Mouse (Mus musculus): ENCODE results near the gene Ap1s3.
"Not testable (repeated sequence)": the region's sequence is repeated elsewhere in the genome, so short reads cannot be mapped to it uniquely, and the experiment has no call there.

Ap1s3 gene

DNA sequence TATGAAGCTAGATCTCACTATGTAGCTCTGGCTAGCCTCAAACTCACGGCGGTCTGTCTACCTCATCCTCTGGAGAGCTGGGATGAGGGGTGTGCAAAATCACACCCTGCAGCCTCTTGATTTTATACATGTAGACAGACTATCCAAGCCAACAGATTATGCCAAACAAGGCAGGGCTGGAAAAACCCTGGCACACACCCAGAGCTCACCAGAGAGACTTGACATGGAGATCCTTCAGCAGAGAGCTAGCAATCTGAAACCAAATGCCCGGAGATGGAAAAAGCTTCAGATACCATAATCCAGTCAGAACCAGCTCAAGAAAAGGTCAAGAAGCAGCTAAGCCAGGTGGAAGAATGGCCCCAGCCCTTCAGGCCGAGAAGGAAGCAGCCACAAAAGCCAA is 6.9 kb downstream of the Ap1s3 start:
- DNase-seq (ENCODE audit: low spot score in 2 of 2): no peak

DNA sequence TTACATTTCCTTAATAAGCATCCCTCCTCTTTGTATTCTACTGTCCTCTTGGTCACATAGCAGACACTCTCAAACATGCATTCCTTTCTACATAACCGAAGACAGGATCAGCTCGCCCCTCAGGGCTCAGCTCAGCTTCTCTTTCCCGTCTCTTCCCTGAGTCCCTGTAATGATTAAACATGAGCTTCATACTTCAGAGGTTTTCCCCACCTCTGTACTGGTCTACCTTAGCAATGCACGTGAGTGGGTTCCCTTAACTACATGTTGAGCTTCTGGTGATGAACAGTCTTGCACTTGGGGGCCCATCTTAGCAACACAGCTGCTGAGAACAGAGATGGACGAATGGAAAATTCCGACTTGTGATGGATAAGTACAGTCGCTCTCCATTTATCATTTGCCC is 12.2 kb downstream of the Ap1s3 start:
- no peak for DNase-seq (ENCODE audit: low spot score in 2 of 2)

DNA sequence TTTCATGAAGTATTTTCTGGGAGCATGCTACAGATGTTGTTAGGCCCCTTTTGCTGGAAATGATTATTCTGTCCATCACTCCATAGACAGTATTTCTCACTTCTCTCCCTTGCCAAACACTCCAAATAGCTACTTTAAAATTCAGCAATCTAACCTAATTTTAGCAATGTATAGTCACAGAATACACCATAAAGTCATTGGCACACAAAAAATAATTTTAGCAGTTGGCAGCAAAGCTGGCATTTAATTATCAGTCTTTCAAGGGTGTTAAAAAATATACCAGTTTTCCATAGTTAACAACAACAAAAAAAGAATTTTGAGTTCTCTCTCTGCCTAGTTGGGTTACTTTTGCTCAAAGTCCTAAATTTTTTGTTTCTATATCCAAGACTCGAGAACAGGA is 14.4 kb downstream of the Ap1s3 start:
- DNase-seq (ENCODE audit: low spot score in 2 of 2): no peak

DNA sequence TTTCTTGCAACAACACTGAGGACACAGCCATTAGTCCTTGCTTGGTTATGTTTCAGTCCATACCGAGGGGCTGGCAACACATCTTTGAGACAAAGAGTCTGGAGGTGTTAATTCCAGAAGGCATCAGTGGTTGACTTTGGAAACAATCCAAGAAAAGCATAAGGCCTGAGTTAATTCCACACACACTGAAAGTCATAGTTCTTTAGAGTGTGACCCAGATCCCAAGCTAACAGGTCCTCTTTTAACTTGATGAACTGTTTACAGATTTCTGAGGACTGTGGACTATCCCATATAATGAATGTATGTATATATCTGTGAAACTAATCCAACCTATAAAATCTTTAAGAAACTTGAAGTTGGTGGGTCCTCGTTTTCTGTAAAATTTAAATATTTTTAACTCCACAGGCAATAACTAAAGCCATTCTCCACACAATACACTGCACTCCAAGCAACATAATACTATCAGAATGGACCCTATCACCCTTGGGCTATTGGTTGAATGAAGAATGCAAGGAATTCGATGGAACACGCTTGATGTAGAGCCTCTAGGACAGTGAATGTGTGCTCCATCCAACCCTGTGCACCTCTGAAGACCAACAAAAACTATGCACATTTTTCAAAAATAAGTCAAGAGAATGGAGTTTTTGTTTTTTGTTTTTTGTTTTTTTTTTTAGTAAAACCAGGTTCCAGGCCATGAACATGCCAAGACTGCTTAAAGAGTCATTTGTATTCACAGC is 15.8 kb downstream of the Ap1s3 start:
- DNase-seq (ENCODE audit: low spot score in 2 of 2): no peak

DNA sequence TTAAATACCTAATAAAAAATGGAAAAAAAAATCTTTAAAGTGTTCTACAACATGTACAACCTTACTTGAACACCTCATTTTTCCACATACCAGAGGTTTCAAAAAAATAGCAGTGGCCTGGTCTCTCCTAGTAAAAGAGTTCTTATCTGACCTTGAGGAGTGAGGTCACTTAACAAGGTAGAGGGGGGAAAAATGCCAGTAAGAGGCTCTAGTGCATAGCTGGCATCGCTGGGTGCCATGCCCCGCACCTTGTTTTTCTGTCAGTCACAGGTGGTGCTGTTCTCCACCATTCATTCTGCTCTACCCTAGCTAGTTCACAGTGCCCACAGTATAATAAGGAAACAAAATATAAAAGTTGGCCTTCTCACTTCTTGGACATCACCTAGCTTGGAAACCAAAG is 16.8 kb downstream of the Ap1s3 start:
- no peak for DNase-seq (ENCODE audit: low spot score in 2 of 2)

DNA sequence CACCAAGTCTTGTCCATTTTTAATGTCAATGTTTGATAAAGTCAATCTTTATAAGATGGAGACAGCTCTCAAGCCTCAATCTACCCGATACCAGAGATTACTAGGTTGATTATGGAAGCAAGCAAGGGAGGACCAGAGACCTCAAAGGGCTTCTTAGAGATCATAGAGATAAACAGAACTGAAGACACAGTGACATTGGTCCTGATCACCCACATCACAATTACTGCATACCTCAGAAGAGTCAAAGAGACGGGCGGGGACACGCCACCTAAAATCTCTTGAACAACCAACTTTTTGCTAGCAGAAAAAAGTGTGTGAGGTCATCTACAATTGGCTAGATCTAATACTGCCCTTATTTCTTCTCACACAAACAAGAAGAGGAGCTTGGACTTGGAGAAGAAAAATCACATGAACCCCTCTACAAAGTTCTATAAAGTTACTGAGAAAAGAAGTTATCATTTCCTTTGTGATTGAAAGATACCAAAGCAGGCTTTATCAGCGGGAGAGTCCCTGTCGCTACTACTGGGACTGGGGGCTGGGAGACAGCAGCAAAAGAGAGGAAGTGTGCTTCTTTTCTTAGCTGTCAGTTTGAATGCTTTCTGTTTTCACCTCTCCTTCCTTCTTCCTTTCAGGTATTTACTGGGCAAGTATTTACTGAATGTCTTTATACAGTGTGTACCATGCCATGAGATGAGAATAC is 28.2 kb downstream of the Ap1s3 start:
- DNase-seq (ENCODE audit: low spot score in 2 of 2): no peak

DNA sequence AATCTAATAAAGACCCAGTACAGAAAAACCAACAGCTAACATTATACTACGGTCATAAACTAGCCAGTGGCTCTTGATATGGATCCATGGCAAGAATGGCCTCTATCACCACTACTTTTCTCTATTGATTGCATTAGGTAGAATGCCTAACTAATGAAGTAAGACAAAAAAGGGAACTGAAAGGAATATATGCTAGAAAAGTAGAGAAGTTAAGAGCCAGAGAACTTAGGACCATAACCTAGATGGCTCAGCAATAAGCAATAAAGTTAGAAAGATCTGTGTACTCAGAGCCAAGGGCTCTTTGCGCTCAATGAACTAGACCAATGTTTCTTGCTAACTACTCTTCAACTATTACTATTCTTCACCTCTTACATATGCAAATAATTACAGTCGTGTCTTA is 29.1 kb downstream of the Ap1s3 start:
- no peak for DNase-seq (ENCODE audit: low spot score in 2 of 2)

DNA sequence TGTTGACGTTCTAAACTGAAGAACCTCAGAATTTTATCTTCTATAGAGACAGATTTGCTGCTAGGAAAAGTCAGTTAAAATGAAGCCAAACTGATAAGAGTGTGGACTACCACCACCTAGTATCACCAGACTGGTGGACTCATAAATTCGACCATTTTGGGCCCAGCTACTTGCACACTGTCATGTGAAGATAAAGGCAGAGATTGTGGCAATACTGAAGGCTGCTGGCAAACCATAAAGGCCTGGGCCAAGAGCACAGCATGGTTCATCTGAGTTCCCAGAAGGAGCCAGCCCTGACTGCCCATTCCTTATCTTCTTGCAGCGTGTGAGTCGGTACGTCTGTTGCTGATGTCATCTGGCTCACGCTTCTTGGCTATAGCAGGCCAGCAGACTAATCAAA is 30.4 kb downstream of the Ap1s3 start:
- DNase-seq (ENCODE audit: low spot score in 2 of 2): no peak

DNA sequence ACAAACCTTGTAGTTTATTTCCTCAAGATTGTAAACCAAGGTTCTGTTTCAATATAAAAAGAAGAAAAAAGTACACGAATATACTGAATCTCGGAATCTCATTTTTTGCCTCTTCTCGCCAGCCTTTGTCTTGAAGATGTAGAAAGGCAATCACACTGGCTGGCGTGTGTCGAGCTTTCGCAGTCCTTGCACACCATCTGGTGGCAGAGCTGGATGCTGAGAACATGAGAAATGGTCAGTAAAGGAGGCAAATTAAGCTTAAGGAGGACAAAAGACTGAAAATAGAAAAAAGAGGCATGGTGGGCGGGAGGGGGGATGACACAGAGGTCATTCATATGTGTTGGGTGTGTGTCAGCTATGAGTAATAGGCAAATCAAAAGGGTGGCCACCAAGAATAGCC is 31.6 kb downstream of the Ap1s3 start:
- DNase-seq (ENCODE audit: low spot score in 2 of 2): peak; percentile 84 to 85

DNA sequence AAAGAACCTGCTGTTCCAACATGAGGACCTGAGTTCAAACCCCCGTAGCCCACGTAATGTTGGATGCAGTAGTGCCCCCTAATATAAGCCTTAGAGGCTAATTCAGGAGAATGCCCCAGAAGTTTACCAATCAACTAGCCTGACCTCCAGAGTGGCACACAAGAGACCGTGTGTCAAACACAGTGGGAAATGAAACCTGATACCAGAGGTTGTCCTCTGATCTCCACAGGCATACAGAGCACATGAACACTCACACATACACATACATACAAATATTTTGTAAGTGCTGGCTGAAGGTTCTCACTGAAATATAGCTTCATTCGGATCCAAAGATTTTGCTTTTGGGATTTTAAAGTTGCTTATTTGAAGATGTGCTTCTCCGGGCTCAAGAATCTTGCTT is 32.1 kb downstream of the Ap1s3 start:
- DNase-seq (ENCODE audit: low spot score in 2 of 2): no peak

DNA sequence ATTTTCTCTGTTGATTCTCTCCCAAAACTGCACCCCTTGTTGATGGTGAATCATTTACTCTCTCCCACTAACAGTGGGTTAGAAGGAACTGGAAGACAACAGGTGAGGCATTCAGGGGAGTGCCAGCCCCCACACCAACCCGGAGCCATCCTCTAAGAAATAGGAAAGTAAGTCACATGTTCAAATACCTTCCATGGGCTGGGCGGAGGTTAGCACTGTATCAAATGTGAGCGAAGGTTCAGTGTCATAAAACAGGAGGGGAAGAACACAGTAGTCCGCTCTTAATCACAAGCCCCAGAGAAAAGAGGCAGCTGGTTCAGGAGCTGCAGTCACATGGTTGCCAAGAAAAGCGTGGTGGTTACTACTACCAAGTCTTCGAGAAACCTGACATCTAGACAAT is 32.7 kb downstream of the Ap1s3 start:
- DNase-seq (ENCODE audit: low spot score in 2 of 2): no peak

DNA sequence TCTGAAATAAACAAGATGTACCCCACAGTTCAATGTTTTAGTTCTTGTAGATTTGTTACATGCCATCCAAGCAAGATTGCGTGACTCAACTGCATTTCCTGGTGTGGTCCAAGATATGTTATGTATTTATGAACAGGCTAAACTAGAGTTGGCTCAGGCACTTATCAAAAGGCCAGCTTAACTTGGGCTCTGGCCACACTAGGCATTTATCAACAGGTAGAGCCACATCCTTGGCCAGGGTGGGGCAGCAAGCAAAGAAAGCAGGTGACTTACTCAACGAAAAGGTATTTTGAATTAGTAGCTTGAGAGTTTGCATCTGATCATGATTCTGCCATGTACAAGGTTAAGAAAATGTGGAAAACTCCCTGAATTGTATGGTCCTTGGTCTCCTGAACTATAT is 34.0 kb downstream of the Ap1s3 start:
- no peak for DNase-seq (ENCODE audit: low spot score in 2 of 2)

DNA sequence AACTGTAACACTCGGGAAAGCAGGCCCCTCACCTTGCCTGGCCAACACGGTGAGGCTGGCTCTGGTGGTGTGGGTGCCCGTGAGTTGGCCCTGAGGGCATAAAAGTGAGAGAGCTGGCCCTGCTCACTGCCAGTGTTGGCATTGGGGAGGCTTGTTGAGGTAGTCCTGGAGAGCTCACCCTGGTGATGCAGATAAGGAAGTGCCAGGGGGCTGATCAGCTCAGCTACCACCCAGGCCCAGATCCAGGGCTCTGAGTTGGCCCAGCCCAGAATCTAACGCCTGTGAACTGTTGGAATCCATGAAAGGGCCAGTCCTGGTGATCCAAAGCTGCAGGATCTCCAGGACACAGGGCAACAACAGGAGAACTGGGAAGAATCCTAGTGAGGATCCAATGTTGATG is 40.3 kb downstream of the Ap1s3 start:
- no peak for DNase-seq (ENCODE audit: low spot score in 2 of 2)

DNA sequence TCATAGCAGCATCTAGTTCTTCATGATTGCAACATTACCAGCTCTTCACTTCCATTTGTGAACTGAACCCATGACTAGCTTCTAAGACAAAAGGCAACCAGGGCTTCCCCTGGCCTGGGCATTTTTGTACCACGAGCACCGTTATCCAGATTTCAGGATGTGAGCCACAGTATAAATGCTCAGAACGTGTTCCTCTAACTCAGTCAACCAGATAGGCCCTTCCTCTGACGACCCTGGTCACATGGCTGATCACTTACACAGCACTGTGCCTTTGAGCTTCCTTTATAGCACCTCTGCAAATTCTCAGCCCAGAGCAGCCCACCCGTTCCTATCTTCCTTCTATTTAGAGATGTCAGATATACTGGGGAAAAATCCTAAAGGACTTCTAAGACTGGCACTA is 42.0 kb downstream of the Ap1s3 start:
- DNase-seq (ENCODE audit: low spot score in 2 of 2): no peak

DNA sequence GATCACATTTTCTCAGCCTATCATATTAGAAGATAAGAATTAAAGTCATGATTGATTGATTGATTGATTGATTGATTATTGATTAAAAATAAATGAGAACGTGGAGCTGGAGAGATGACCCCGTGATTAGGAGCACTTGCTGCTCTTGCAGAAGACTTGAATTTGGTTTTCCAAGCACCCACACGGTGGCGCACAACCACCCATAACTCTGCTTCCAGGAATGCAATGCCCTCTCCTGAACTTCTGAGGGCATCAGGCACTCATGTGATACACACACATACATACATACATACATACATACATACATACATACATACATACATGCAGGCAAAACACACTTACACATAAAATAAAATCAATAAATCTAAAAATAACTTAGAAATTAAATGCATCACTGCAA is 45.6 kb downstream of the Ap1s3 start:
- no peak for DNase-seq (ENCODE audit: low spot score in 2 of 2)

DNA sequence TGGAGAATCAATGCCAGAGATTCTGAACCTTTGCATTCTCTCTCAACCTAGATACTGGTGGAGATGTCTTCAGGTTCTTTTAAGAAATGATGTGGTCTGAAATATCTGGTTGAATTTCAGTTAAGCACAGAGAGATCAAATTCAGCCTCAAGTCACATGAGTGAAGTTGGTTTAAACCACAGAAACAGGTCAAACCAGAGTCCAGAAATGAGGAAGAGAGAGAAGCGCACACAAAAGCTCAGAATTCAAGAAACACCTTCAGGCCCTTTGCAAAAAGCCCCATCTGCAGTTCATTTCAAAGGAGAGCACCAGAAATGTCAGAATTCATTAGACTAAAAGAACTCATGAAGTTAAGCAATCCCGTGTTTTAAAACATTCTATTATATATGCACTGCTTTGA is 52.3 kb downstream of the Ap1s3 start:
- no peak for DNase-seq (ENCODE audit: low spot score in 2 of 2)

DNA sequence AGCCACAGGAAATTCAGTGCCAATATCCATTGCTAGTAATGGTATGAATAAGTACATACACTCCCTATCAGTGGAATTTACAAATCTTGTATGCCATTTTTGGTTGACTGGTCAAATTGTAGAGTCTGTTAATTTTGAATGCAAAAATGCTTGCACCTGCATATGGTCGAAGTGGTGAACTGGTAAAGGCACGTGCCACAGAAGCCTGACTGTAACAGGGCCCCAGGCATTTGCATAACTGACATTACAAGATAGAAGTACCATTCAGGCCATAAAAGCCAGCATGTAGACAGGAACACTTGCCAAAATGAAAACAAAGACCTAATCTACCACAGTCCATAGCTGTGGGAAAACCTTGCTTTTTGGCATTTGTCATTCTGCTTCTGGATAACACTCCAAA is 55.3 kb downstream of the Ap1s3 start:
- DNase-seq (ENCODE audit: low spot score in 2 of 2): no peak

DNA sequence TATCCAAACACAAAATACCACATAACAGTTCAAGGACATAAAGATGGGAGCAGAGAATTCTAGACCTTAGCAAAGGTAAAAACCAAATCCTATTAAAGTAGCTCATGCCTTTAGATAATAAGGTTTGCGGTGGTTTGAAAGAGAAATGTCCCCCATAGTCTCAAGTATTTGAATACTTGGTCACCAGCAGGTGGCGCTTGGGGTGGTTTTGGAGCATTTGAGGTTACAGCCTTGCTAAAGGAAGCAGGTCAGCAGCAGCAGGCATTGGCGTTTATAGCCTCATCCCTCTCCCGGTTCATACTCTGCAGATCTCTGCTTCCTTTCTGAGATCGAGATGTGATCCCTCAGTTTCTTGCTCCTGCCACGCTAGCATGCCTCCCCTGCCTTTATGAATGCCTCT is 57.3 kb downstream of the Ap1s3 start:
- DNase-seq (ENCODE audit: low spot score in 2 of 2): no peak

DNA sequence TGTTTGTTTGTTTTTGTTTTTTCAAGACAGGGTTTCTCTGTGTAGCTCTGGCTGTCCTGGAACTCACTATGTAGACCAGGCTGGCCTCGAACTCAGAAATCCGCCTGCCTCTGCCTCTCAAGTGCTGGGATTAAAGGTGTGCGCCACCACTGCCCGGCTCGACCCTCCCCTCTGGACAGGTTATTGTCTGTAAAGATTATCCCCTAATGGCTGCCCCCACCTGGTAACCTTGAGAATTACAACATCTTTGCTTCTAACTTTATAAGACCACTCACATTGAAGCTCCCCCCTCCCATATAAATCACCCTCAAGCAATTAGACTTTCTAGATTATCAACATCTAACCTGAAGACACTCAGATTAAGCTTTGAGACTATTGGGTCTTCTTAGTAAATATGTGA is 60.5 kb downstream of the Ap1s3 start:
- DNase-seq (ENCODE audit: low spot score in 2 of 2): not testable (repeated sequence)

DNA sequence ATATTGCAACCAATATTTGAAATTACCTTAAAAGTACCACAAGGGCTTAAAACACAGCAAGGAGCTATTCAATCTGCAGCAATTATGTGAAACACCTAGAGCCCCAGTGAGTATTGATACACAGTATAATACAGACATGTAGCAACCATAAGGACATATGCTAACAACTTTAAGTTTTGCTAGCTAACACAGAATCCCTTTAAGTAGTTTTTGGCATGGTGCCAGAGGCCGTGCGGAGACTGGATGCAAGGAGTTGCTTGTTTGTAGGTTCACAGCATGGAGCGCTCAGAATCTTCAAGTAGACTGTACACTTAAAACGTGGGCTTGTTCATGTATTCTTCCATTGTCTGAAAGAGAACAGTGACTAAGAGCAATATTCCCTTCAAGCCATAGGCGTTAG is 62.9 kb downstream of the Ap1s3 start:
- DNase-seq (ENCODE audit: low spot score in 2 of 2): not testable (repeated sequence)

DNA sequence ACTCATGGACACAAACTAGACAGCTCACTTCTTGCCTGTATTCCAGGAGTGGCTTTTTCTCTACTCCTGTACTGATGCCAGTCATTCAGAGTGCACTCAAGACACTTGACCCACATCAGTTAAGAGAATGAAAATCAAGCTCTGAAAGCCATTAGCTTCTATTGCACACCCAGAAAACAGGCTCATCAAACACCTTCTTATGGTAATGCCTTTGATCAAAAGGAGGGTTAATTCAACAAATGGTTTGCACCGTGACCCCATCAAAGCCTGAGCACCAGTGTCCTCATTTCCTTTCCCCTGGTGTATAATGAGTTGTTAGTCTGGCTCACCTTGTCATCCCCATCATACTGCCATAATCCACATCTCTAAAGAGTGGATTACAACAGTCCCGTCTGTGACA is 69.3 kb downstream of the Ap1s3 start:
- DNase-seq (ENCODE audit: low spot score in 2 of 2): no peak

DNA sequence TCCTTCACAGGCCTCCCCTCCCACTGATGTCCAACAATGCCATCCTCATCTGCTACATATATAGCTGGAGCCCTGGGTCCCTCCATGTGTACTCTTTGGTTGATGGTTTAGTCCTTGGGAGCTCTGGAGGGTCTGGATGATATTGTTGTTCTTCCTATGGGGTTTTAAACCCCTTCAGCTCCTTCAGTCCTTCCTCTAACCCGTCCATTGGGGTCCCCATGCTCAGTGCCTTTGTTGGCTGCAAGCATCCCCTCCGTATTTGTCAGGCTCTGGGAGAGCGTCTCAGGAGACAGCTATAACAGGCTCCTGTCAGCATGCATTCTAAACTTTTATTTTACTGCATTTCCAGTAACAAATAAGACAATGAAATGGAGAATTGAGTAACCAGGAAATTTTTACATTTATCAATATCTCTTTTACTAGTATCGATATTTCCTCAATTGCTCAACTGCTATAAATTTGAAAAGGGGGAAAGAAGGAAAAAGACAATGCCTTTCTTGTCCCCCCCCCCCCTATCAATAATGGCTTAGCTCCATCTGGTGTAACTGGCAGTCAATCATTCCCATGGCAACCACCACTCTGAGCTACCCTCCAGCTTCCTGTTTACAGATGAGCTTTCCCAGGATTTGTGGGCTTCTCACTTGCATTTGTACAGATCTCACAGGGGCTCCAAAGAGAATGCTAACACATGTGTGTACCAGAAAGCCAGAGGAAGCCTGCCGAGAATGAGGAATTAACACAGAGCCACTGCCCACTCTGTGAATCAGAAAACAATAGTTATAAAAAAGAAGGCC is 73.2 kb downstream of the Ap1s3 start:
- no peak for DNase-seq (ENCODE audit: low spot score in 2 of 2)

DNA sequence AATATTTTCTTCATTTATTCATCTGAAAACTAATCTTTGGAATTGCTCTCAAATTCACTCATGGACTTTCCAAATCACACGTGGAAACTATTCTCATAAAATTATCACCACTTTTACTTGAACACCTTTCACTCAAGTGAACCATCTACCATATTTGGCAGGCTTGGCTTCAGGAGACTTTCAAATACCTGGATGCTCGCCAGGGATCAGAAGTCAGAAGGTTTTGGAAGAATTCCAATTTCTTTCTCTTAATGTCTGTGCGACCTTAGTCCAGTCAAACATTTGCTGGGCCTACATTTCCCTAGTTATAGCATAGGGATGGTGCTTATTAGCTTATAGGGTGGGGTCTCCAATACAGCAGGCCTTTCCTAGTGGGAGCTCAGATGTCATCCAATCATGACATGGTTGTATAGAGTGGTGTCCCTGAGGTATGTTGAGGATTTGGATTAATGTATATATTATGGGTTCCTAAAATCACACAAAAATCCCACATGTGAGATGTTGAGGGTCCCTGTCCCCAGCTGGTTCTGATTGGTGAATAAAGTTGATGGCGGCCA is 79.0 kb downstream of the Ap1s3 start:
- no peak for DNase-seq (ENCODE audit: low spot score in 2 of 2)
